Mouse (Mus musculus) heart, embryonic 11.5 days (tissue): Measurements from ENCODE around the gene Atp2b2. TPM values are rescaled to one million over a fixed set of nuclear protein-coding genes. Genes with fewer than 3 reads are reported as not detected.

Experiments used
- ATAC-seq: fragments of 200-750 bp; cut with Nextera tagmentation; replicated peaks from 2 replicates; pipeline ENCODE4 v1.8.0; 2017; ENCODE audit warnings: moderate library complexity; ENCODE audit not compliant: insufficient number of reproducible peaks, low FRiP score, low TSS enrichment
- H3K27ac ChIP-seq: fragments of 300-500 bp; sonication (generic); 2 replicates; pipeline ENCODE4 v1.5.1; 2014; ENCODE audit warnings: mild to moderate bottlenecking, low read depth, low read length
- H3K27me3 ChIP-seq: fragments of 300-500 bp; sonication (generic); 2 replicates; pipeline ENCODE4 v1.6.1; 2014; ENCODE audit warnings: mild to moderate bottlenecking, low read length, mixed read lengths; ENCODE audit not compliant: control insufficient read depth, insufficient read depth
- H3K36me3 ChIP-seq: fragments of 300-500 bp; sonication (generic); 2 replicates; pipeline ENCODE4 v1.6.1; 2014; ENCODE audit warnings: mild to moderate bottlenecking, low read length, moderate library complexity, mixed read lengths; ENCODE audit not compliant: control insufficient read depth, insufficient read depth
- H3K4me1 ChIP-seq: fragments of 300-500 bp; sonication (generic); 2 replicates; pipeline ENCODE4 v1.6.1; 2014; ENCODE audit warnings: low read length; ENCODE audit not compliant: control insufficient read depth, insufficient read depth
- H3K4me2 ChIP-seq: fragments of 300-500 bp; sonication (generic); 2 replicates; pipeline ENCODE4 v1.6.1; 2014; ENCODE audit warnings: mild to moderate bottlenecking, moderate library complexity
- H3K4me3 ChIP-seq: fragments of 300-500 bp; sonication (generic); 2 replicates; pipeline ENCODE4 v1.5.1; 2014; ENCODE audit warnings: low read depth, low read length
- H3K9ac ChIP-seq: fragments of 300-500 bp; sonication (generic); 2 replicates; pipeline ENCODE4 v1.6.1; 2014; ENCODE audit warnings: mild to moderate bottlenecking, low read depth, low read length, moderate library complexity
- H3K9me3 ChIP-seq: fragments of 300-500 bp; sonication (generic); replicated peaks from 2 replicates; pipeline ENCODE4 v1.6.1; 2016; ENCODE audit warnings: low read length; ENCODE audit not compliant: control insufficient read depth
- WGBS: fragments of 180-500 bp; shearing (Covaris S2); extraction: QIAGEN DNeasy Blood & Tissue Kit; methylation state at CpG from one replicate; pipeline ENCODE4 v1.1.7; 2014; ENCODE audit not compliant: insufficient replicate concordance; 5-methylcytosine and 5-hydroxymethylcytosine counted together
- microRNA-seq: library from miRNA; unstranded; fragments of <30 nt; microRNA quantifications from one replicate; pipeline ENCODE4, GENCODE M21; 2016; ENCODE audit warnings: borderline number of aligned reads
- polyA plus RNA-seq: library from polyadenylated mRNA; unstranded; fragments of >200 nt; fragmentation: Nextera tagmentation; extraction: Ambion mirVana; gene quantifications from 2 replicates; pipeline ENCODE4 v1.2.1, GENCODE M21; 2014

Atp2b2 gene
- polyA plus RNA-seq, 1 experiment from 2014 or later, result 0.40 TPM

DNA sequence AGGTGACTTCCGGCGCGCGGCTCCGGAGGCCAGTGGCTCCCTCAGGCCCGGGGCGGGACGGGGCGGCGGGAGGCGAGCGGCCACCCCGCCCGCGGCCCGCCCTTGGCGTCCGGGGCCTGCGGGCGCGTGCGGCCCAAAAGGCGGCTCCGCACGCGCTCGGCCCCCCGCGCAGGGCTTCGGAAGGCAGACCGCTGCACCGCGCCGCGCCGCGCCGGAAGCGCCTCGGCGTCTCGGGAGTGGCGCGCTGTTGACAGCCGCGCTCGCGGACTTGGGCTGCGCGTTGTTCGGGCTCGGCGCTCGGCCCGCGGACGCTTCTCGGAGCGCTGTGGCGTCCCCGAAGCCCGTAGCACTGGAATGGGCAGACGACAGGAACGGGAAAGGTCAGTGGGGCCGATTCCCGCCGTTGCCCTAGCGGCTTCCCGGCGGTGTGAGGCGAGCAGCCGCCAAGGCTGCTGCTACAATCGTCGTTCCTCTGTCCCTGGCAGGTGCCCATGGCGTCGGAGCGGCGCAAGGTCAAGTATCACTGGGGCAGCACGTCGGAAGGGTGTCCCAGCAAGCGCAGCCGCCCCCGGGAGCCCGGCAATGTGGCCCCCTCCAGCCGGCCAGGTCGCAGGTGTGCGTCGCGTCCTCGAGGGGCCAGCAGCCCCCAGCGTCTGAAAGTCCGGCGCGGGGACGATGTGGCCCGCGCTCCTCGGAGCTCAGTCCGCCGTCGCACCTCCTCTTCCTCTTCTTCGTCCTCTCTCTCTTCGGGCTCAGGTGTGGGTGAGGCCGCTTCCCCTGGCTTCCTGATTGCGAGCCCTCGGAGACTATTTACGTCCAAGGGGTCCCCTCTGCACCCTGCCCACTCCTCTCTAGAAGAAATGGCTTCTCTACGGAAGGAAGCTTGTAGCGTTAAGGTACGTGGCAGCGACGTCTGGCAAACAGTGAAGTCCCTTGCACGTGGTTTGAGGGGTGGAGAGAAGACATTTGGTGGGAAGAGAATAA, 344.9 kb downstream of the Atp2b2 start:
- Histone ChIP-seq H3K9me3 (no peaks in the 10 kb centered on the region), H3K27me3 (no peaks in the 10 kb centered on the region), H3K9ac (peak overlapping the region; percentile 91), H3K36me3 (peaks cover 6% of the 10 kb centered on the region; the same call in 1 of the 2 replicates), H3K4me1 (peaks cover 27% of the 10 kb centered on the region), H3K27ac (peak overlapping the region; percentile 95), H3K4me3 (peak overlapping the region; percentile 85), H3K4me2 (peak overlapping the region; percentile 87)
- WGBS, result under 1% methylated on average over 102 of the region's 113 CpGs
- no peak for ATAC-seq

DNA sequence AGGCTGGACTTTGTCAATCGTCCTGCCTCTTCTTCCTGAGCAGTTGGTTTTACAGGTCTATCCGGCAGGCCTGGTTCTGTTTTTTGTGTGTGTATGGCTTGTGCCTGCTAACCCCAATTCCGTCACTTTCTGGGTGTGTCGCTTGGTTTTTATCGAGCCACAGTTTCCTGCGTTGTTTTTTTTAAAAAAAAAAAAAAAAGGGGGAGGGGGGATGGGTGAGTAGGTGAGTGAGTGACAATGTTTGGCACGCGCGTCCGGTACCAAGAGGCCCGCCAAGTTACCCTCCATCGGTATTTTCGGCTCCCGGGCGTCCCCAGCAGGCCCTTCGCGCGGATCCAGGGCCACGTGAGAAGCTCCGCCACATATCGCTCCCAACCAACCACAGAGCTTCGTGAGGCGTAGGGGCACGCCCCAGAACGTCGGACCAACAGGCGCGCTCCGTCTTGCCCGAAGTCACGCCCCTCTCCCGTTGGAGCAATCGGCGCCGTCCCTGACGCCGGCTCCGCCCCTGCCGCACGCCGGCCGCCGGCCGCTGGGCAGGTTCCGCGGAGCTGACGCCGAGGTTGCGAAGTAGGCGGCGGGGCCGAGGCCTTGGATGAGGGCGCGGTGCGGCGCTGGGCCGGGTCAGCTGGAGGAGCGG, 345.7 kb downstream of the Atp2b2 start, which contains the start of gene Tatdn2:
Gene Tatdn2 (plus strand): TSS at position 469 of the 640 bp plus-strand sequence.
- H3K4me1 ChIP-seq, result peaks cover 29% of the 10 kb centered on the region
- under 1% methylated on average over 55 of the region's 58 CpGs for WGBS

DNA sequence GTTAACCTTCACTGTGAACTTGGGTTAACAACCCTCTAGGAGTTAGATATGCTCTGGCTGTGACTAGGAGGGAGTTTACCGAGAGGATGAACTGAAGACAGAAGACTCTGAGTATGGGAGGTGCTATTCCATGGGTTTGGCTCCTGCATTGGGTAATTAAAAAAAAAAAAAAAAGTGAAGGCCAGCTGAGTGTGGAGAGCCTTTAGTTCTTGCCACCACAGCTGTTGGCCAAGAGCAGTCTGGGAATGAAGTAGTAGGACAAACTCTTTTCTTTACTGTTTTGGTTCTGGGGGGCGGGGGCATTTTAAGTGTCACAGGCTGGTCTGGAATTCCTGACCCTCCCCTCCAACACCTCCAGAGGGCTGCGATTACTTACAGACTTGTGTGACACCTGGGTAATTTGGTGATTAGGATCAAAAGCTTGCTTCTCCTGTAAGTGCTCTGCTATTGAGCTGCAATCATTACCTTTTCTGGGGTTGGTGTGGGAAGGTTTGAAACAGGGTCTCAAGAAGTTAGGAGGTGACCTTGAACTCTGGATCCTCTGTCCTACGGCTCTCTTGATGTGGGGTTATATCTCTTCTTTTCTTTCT, 346.6 kb downstream of the Atp2b2 start:
- no peak for ATAC-seq
- peak overlapping the region; percentile 87 for H3K4me2 ChIP-seq
- peak overlapping the region; percentile 58 for H3K9ac ChIP-seq
- peaks cover 2% of the 10 kb centered on the region; the same call in 1 of the 2 replicates for H3K36me3 ChIP-seq
- 39% methylated on average over 4 of the region's 4 CpGs for WGBS
- H3K27me3 ChIP-seq, result no peaks in the 10 kb centered on the region
- peaks cover 36% of the 10 kb centered on the region for H3K4me1 ChIP-seq
- no peaks in the 10 kb centered on the region for H3K9me3 ChIP-seq
- peak overlapping the region; percentile 95 for H3K27ac ChIP-seq
- H3K4me3 ChIP-seq, result peak overlapping the region; percentile 85

More for the DNA sequence above, 345.7 kb downstream of the Atp2b2 start, which contains the start of gene Tatdn2:
- peak; percentile 96 for ATAC-seq
- no peaks in the 10 kb centered on the region for H3K9me3 ChIP-seq
- H3K4me2 ChIP-seq, result peak within 1 kb of the TSS; percentile 87
- peak within 1 kb of the TSS; percentile 85 for H3K4me3 ChIP-seq
- peak within 1 kb of the TSS; percentile 95 for H3K27ac ChIP-seq
- no peaks in the 10 kb centered on the region for H3K27me3 ChIP-seq
- peak within 1 kb of the TSS; percentile 91 for H3K9ac ChIP-seq
- H3K36me3 ChIP-seq, result peaks cover 4% of the 10 kb centered on the region; the same call in 1 of the 2 replicates

DNA sequence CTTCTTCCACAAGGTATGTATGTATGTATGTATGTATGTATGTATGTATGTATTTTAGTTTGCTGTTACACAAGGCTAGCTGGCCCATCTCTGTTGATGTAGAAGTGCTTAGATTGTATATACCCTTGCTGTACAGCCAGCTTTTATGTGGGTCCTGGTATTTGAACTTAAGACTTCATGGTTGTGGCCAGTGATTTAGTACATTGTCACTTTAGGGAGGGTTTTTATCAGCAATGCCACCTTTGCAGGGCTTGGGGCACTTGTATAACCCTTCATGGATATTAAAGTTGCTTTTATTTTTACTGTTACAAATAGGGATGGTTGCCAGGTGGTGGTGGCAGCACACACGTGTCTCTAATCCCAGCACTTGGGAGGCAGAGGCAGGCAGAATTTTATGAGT, 347.2 kb downstream of the Atp2b2 start:
- no peaks in the 10 kb centered on the region; the same call in 1 of the 2 replicates for H3K36me3 ChIP-seq
- 68% methylated on average over 1 of the region's 1 CpGs for WGBS
- no peaks in the 10 kb centered on the region for H3K9me3 ChIP-seq
- peaks cover 40% of the 10 kb centered on the region for H3K4me1 ChIP-seq
- H3K9ac ChIP-seq, result no peak overlapping the region
- ATAC-seq, result no peak
- no peak overlapping the region for H3K27ac ChIP-seq
- H3K4me3 ChIP-seq, result no peak overlapping the region
- H3K27me3 ChIP-seq, result no peaks in the 10 kb centered on the region
- no peak overlapping the region for H3K4me2 ChIP-seq

Small RNA genes within 50 kb of the gene (microRNA-seq; reads per million reads assigned to microRNA genes)
- 1.8 reads per million, percentile 23 among the genes with 10 or more reads in this experiment for gene Mir7042

Other genes starting within 250 kb of the Atp2b2 start
- not detected in 2 replicates for gene Slc6a11, start 88.6 kb upstream of the Atp2b2 start, polyA plus RNA-seq
- gene Slc6a1, start 240.0 kb upstream of the Atp2b2 start, polyA plus RNA-seq, result 0.23 and 0.26 TPM in 2 replicates